8 mouse cellular contexts compared by ENCODE assay signal in genomic region chr1:165634151-165634884, GRCm38 (mm10). TPM values are rescaled to one million over a fixed set of nuclear protein-coding genes. Genes with fewer than 3 reads are reported as not detected.
DNase-seq lines count a peak whose midpoint lies in the region; ATAC-seq lines count a peak whose summit lies in the region.

Gene Mpzl1, minus strand, starts transcription at chr1:165634538.

- H3K4me1 ChIP-seq in intestine, embryonic 14.5 days (replicated peaks; ENCODE audit: control insufficient read depth, insufficient read depth, low read length): peaks cover 40% of the 10 kb centered on the region

- H3K9ac ChIP-seq in intestine, embryonic 14.5 days (ENCODE audit: low read length): peak within 1 kb of the TSS; percentile 86

- WGBS in intestine, embryonic 14.5 days: under 1% methylated on average over 55 of the region's 73 CpGs

- peak; percentile 96 for DNase-seq in adrenal gland, adult 18-20 months (ENCODE audit: low spot score in 2 of 2)
- DNase-seq in embryo, embryonic 11 days: peak; percentile 99
- peak; percentile 99 for DNase-seq in gastrocnemius, postnatal 25 days
- DNase-seq in intestine, embryonic 14.5 days (ENCODE audit: low spot score): peak; percentile 97
- DNase-seq in left cerebral cortex, postnatal 14 days (ENCODE audit: low spot score in 2 of 2): peak; percentile 97 to 98
- peak; percentile 99 for DNase-seq in mesoderm, embryonic 11.5 days (ENCODE audit: low read depth, low spot score)
- peak; percentile 97 to 98 for DNase-seq in right cerebral cortex, postnatal 36 days (ENCODE audit: low spot score in 2 of 2)
- peak; percentile 99 for DNase-seq in yolk sac, embryonic 10.5 days (ENCODE audit: low spot score)

- H3K9me3 ChIP-seq in intestine, embryonic 14.5 days (ENCODE audit: control insufficient read depth, low read length): no peaks in the 10 kb centered on the region

- H3K4me2 ChIP-seq in intestine, embryonic 14.5 days (ENCODE audit: low read length): peak within 1 kb of the TSS; percentile 77

- ATAC-seq in intestine, embryonic 14.5 days (replicated peaks; ENCODE audit: low FRiP score, low TSS enrichment, low read depth): peak; percentile 98

- peak within 1 kb of the TSS; percentile 84 for H3K4me3 ChIP-seq in intestine, embryonic 14.5 days (ENCODE audit: low read depth, low read length)

- H3K27me3 ChIP-seq in intestine, embryonic 14.5 days (replicated peaks; ENCODE audit: control insufficient read depth, insufficient read depth, low read length): no peaks in the 10 kb centered on the region

- peak within 1 kb of the TSS; percentile 97 for H3K27ac ChIP-seq in intestine, embryonic 14.5 days (ENCODE audit: low read depth)

- no peaks in the 10 kb centered on the region for H3K36me3 ChIP-seq in intestine, embryonic 14.5 days (ENCODE audit: control insufficient read depth, insufficient read depth, low read length)

- intact Hi-C loops in left cerebral cortex, postnatal 14 days (cut with DNase I): no loop called here

RNA-seq across cellular contexts. Expression of gene Mpzl1, which starts in this region (rescaled TPM):
- total RNA-seq in adrenal gland, adult 18-20 months (2021): 10 to 100 TPM; 11.0 to 12.7 TPM
- total RNA-seq in gastrocnemius, postnatal 25 days (2021): 10 to 100 TPM in 1 of 2 experiments, 1 to 10 TPM in 1; 9.2 to 10.1 TPM
- polyA plus RNA-seq in intestine, embryonic 14.5 days (2014; fragmentation: Nextera tagmentation; extraction: Ambion mirVana): 172 and 187 TPM in 2 replicates
- 10 to 100 TPM; 52.5 to 61.7 TPM for total RNA-seq in left cerebral cortex, postnatal 14 days (2021)

Comparison
In these comparisons a context has a peak if more than half of its experiments do, and no peak if none do; other contexts are left out.
1. Peak in every context shown above with its lines: DNase-seq, ATAC-seq, H3K4me3 ChIP-seq and H3K27ac ChIP-seq.